Mouse (Mus musculus) heart, postnatal 0 days (tissue): ENCODE data around the gene Anln. TPM values are rescaled to one million over a fixed set of nuclear protein-coding genes. Genes with fewer than 3 reads are reported as not detected.

Experiments
- ATAC-seq: fragments of 200-750 bp; cut with Nextera tagmentation; 2 replicates; pipeline ENCODE4 v1.8.0; 2017; ENCODE audit warnings: low read depth, moderate number of reproducible peaks, moderate library complexity; ENCODE audit not compliant: insufficient read depth
- DNase-seq: peaks from one replicate; pipeline ENCODE4 v3.0.0-alpha.2; 2016; ENCODE audit warnings: low spot score
- H3K27ac ChIP-seq: fragments of 300-500 bp; sonication (generic); 2 replicates; pipeline ENCODE4 v1.5.1; 2014; ENCODE audit warnings: low read depth, mild to moderate bottlenecking
- H3K27me3 ChIP-seq: fragments of 300-500 bp; sonication (generic); 2 replicates; pipeline ENCODE4 v1.6.1; 2014; ENCODE audit warnings: low read length, mixed read lengths; ENCODE audit not compliant: control insufficient read depth, insufficient read depth
- H3K36me3 ChIP-seq: fragments of 300-500 bp; sonication (generic); replicated peaks from 2 replicates; pipeline ENCODE4 v1.6.1; 2014; ENCODE audit warnings: low read length, mixed read lengths; ENCODE audit not compliant: control insufficient read depth, insufficient read depth
- H3K4me1 ChIP-seq: fragments of 300-500 bp; sonication (generic); 2 replicates; pipeline ENCODE4 v1.6.1; 2014; ENCODE audit warnings: antibody characterized with exemption; ENCODE audit not compliant: control insufficient read depth, insufficient read depth
- H3K4me2 ChIP-seq: fragments of 300-500 bp; sonication (generic); 2 replicates; pipeline ENCODE4 v1.6.1; 2014; ENCODE audit warnings: low read depth, mild to moderate bottlenecking, low read length, moderate library complexity
- H3K4me3 ChIP-seq: fragments of 300-500 bp; sonication (generic); 2 replicates; pipeline ENCODE4 v1.5.1; 2014; ENCODE audit warnings: low read depth, low read length
- H3K9ac ChIP-seq: fragments of 300-500 bp; sonication (generic); replicated peaks from 2 replicates; pipeline ENCODE4 v1.6.1; 2014; ENCODE audit warnings: low read depth, low read length, mixed read lengths
- H3K9me3 ChIP-seq: fragments of 300-500 bp; sonication (generic); replicated peaks from 2 replicates; pipeline ENCODE4 v1.6.1; 2016; ENCODE audit warnings: low read length; ENCODE audit not compliant: control insufficient read depth
- CTCF ChIP-seq: IDR thresholded peaks from 2 replicates; pipeline ENCODE4 v1.5.1; 2016; ENCODE audit warnings: antibody characterized with exemption, control low read depth, low read depth
- EP300 ChIP-seq: IDR thresholded peaks from 2 replicates; pipeline ENCODE4 v1.6.1; 2016; ENCODE audit warnings: antibody characterized with exemption, low read depth
- WGBS: fragments of 180-500 bp; shearing (Covaris S2); extraction: QIAGEN DNeasy Blood & Tissue Kit; methylation state at CpG from one replicate; pipeline ENCODE4 v1.1.7; 2014; 5-methylcytosine and 5-hydroxymethylcytosine counted together
- polyA plus RNA-seq: library from polyadenylated mRNA; unstranded; fragments of >200 nt; fragmentation: Nextera tagmentation; extraction: Ambion mirVana; gene quantifications from 2 replicates; pipeline ENCODE4 v1.2.1, GENCODE M21; 2015
- total RNA-seq: library from RNA; depleted of rRNA; stranded (reverse); fragments of >200 nt; gene quantifications from 2 replicates; pipeline ENCODE4 v1.2.3, GENCODE M21; 2014; ENCODE audit warnings: low replicate concordance; rRNA removed

The Anln gene
- 35.0 and 50.9 TPM in 2 replicates for total RNA-seq
- 12.8 and 12.9 TPM in 2 replicates for polyA plus RNA-seq

- peak within 1 kb of the TSS; percentile 84 for H3K4me3 ChIP-seq
- 0% methylated on average over 29 of the region's 44 CpGs for WGBS
- H3K9ac ChIP-seq, result peak within 1 kb of the TSS; percentile 87
- H3K27ac ChIP-seq, result peak within 1 kb of the TSS; percentile 95
- no peaks in the 10 kb centered on the region for H3K27me3 ChIP-seq
- peaks cover 14% of the 10 kb centered on the region for H3K4me1 ChIP-seq
- no peaks in the 10 kb centered on the region for H3K9me3 ChIP-seq
- peak; percentile 89 for DNase-seq
- H3K36me3 ChIP-seq, result no peaks in the 10 kb centered on the region
- peak within 1 kb of the TSS; percentile 85 for H3K4me2 ChIP-seq
- peak; percentile 96 for ATAC-seq
- TF ChIP-seq EP300, result peak; percentile 10; the same call in 1 of the 2 replicates
- TF ChIP-seq CTCF, result no peak
These were observed at the start of gene Anln for GRCm38 (mm10) chr9:22389021-22389476. TSS of gene Anln (minus strand) at chr9:22389188.

- H3K27ac ChIP-seq, result no peak overlapping the region
- 74% methylated on average over 2 of the region's 2 CpGs for WGBS
These were observed 45.1 kb upstream of the Anln start for GRCm38 (mm10) chr9:22434101-22434500.

GRCm38 (mm10) chr9:22433221-22433620 lies 44.2 kb upstream of the Anln start:
- 81% methylated on average over 2 of the region's 2 CpGs for WGBS
- no peak overlapping the region for H3K27ac ChIP-seq
- no peak for ATAC-seq

More at GRCm38 (mm10) chr9:22434101-22434500, 45.1 kb upstream of the Anln start:
- Histone ChIP-seq H3K9ac (no peak overlapping the region), H3K9me3 (no peaks in the 10 kb centered on the region), H3K4me1 (peaks cover 7% of the 10 kb centered on the region; the same call in 1 of the 2 replicates), H3K36me3 (no peaks in the 10 kb centered on the region), H3K27me3 (no peaks in the 10 kb centered on the region), H3K4me3 (no peak overlapping the region), H3K4me2 (no peak overlapping the region)
- no peak for TF ChIP-seq EP300
- TF ChIP-seq CTCF, result no peak
- DNase-seq (no peak), ATAC-seq (no peak)

GRCm38 (mm10) chr9:22430315-22430840 lies 41.4 kb upstream of the Anln start:
- Histone ChIP-seq H3K27me3 (no peaks in the 10 kb centered on the region), H3K4me3 (no peak overlapping the region), H3K4me2 (peak overlapping the region; percentile 28), H3K27ac (no peak overlapping the region), H3K9me3 (no peaks in the 10 kb centered on the region), H3K36me3 (no peaks in the 10 kb centered on the region), H3K4me1 (peaks cover 7% of the 10 kb centered on the region; the same call in 1 of the 2 replicates), H3K9ac (no peak overlapping the region)
- no peak for ATAC-seq
- no peak for DNase-seq
- TF ChIP-seq EP300, result no peak
- TF ChIP-seq CTCF, result no peak
- 31% methylated on average over 5 of the region's 5 CpGs for WGBS

More at GRCm38 (mm10) chr9:22433221-22433620, 44.2 kb upstream of the Anln start:
- no peaks in the 10 kb centered on the region for H3K27me3 ChIP-seq
- H3K4me3 ChIP-seq, result no peak overlapping the region
- TF ChIP-seq EP300, result no peak
- no peak for TF ChIP-seq CTCF
- H3K4me1 ChIP-seq, result peaks cover 7% of the 10 kb centered on the region; the same call in 1 of the 2 replicates
- H3K9ac ChIP-seq, result no peak overlapping the region
- no peak for DNase-seq
- H3K4me2 ChIP-seq, result no peak overlapping the region
- H3K36me3 ChIP-seq, result no peaks in the 10 kb centered on the region
- no peaks in the 10 kb centered on the region for H3K9me3 ChIP-seq

- WGBS, result 45% methylated on average over 15 of the region's 15 CpGs
- no peak for TF ChIP-seq EP300
- TF ChIP-seq CTCF, result no peak
- Histone ChIP-seq H3K9me3 (no peaks in the 10 kb centered on the region), H3K9ac (no peak overlapping the region), H3K4me3 (no peak overlapping the region), H3K36me3 (no peaks in the 10 kb centered on the region), H3K4me2 (peak overlapping the region; percentile 28), H3K27me3 (no peaks in the 10 kb centered on the region), H3K4me1 (peaks cover 7% of the 10 kb centered on the region; the same call in 1 of the 2 replicates), H3K27ac (0 out of 2 replicates have a peak overlapping the region, but pooled peaks have one; percentile 13)
- DNase-seq (no peak), ATAC-seq (no peak)
These were observed 40.7 kb upstream of the Anln start for GRCm38 (mm10) chr9:22429533-22430241.
